Mouse (Mus musculus) G1E (cell line): ENCODE data around the gene A3galt2.

Experiments used
- CTCF ChIP-seq: IDR thresholded peaks from 2 replicates; pipeline ENCODE4 v1.5.1; 2012; ENCODE audit warnings: low read depth, low read length, inconsistent platforms, mixed read lengths
- GATA1 ChIP-seq: IDR thresholded peaks from 2 replicates; pipeline ENCODE4 v1.6.1; 2012; ENCODE audit warnings: borderline replicate concordance, low read length, inconsistent platforms, mixed read lengths

DNA sequence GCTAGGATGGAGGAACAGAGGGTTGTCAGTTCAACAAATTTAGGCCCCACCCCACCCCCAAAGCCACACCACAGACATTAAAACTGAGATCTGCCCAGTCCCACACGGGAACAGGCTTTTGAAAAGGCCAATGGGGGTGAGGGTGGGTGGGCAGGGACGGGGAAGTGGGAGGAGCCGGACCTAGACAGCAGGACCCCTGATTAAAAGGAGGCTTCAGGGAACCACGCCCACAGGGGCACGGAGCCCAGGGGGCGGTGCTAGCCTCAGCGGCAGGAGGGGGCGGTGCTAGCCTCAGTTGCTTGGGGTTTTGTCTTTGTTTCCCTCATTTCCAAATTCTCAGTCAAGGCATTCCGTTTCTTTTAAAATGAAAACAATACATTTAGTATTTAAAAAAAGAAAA, 40.4 kb downstream of the A3galt2 start:
- TF ChIP-seq GATA1 (no peak), CTCF (no peak)
